Mouse (Mus musculus) liver, embryonic 13.5 days (tissue): ENCODE measurements around the gene Htr2b. TPM values are rescaled to one million over a fixed set of nuclear protein-coding genes. Genes with fewer than 3 reads are reported as not detected.

Experiments used
- ATAC-seq: fragments of 200-750 bp; cut with Nextera tagmentation; 2 replicates; pipeline ENCODE4 v1.8.0; 2017; ENCODE audit warnings: low read depth, mild to moderate bottlenecking, moderate number of reproducible peaks, moderate library complexity
- DNase-seq: peaks from one replicate; pipeline ENCODE4 v3.0.0; 2022
- H3K27ac ChIP-seq: fragments of 300-500 bp; sonication (generic); 2 replicates; pipeline ENCODE4 v1.5.1; 2015; ENCODE audit warnings: moderate library complexity, mild to moderate bottlenecking, inconsistent platforms
- H3K27me3 ChIP-seq: fragments of 300-500 bp; sonication (generic); 2 replicates; pipeline ENCODE4 v1.6.1; 2015; ENCODE audit warnings: mild to moderate bottlenecking, inconsistent platforms
- H3K36me3 ChIP-seq: fragments of 300-500 bp; sonication (generic); 2 replicates; pipeline ENCODE4 v1.6.1; 2015; ENCODE audit warnings: mild to moderate bottlenecking, inconsistent platforms
- H3K4me1 ChIP-seq: fragments of 300-500 bp; sonication (generic); replicated peaks from 2 replicates; pipeline ENCODE4 v1.6.1; 2015; ENCODE audit warnings: inconsistent platforms
- H3K4me2 ChIP-seq: fragments of 300-500 bp; sonication (generic); 2 replicates; pipeline ENCODE4 v1.6.1; 2015; ENCODE audit warnings: inconsistent platforms, mild to moderate bottlenecking, moderate library complexity
- H3K4me3 ChIP-seq: fragments of 300-500 bp; sonication (generic); replicated peaks from 2 replicates; pipeline ENCODE4 v1.5.1; 2015; ENCODE audit warnings: mild to moderate bottlenecking, inconsistent platforms
- H3K9ac ChIP-seq: fragments of 300-500 bp; sonication (generic); 2 replicates; pipeline ENCODE4 v1.6.1; 2015; ENCODE audit warnings: mild to moderate bottlenecking, inconsistent platforms
- H3K9me3 ChIP-seq: fragments of 300-500 bp; sonication (generic); replicated peaks from 2 replicates; pipeline ENCODE4 v1.6.1; 2016; ENCODE audit warnings: inconsistent platforms
- WGBS: fragments of 180-500 bp; shearing (Covaris S2); methylation state at CpG from one replicate; pipeline ENCODE4 v1.1.7; 2015; ENCODE audit not compliant: insufficient replicate concordance; 5-methylcytosine and 5-hydroxymethylcytosine counted together
- polyA plus RNA-seq: library from polyadenylated mRNA; unstranded; fragments of >200 nt; fragmentation: Nextera tagmentation; extraction: Ambion mirVana; gene quantifications from 2 replicates; pipeline ENCODE4 v1.2.1, GENCODE M21; 2015

The Htr2b gene
- 0.20 TPM in 1 of 2 replicates, not detected in the other for polyA plus RNA-seq

- Histone ChIP-seq H3K4me1 (no peaks in the 10 kb centered on the region), H3K36me3 (peaks cover 24% of the 10 kb centered on the region), H3K27me3 (no peaks in the 10 kb centered on the region), H3K9ac (no peak within 1 kb of the TSS), H3K4me2 (no peak within 1 kb of the TSS), H3K27ac (no peak within 1 kb of the TSS), H3K9me3 (no peaks in the 10 kb centered on the region), H3K4me3 (no peak within 1 kb of the TSS)
- DNase-seq (no peak), ATAC-seq (no peak)
- 84% methylated on average over 6 of the region's 6 CpGs for WGBS
Measured at GRCm38 (mm10) chr1:86111779-86112178, at the start of gene Htr2b. Gene Htr2b, minus strand, starts transcription at chr1:86111970.

DNA sequence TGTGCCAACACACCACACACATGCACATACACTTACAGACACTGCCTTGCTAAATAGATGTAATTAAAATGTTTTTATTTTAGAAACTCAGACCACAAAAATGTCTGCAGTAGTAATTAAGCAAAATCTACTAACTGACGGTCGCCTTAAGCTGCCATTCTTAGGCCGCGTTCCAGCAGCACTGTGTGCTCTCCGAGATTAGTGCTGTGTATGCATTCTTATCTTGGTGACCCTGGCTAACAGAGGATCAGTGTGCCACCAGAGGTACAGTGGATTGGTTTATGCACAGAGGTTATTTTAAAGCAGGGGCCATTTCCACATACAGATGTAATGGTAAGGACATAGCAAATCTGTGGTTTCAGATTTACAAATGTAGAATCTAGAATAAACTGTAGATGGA, 49.3 kb upstream of the Htr2b start:
- peak; percentile 55 for DNase-seq
- peak overlapping the region; percentile 93 for H3K27ac ChIP-seq

GRCm38 (mm10) chr1:86160479-86160878, 48.7 kb upstream of the Htr2b start:
- no peaks in the 10 kb centered on the region for H3K9me3 ChIP-seq
- ATAC-seq (peak; percentile 92), DNase-seq (peak; percentile 70)
- peaks cover 72% of the 10 kb centered on the region for H3K4me1 ChIP-seq
- 28% methylated on average over 5 of the region's 5 CpGs for WGBS
- peak overlapping the region; percentile 93 for H3K27ac ChIP-seq
- no peaks in the 10 kb centered on the region for H3K27me3 ChIP-seq
- peak overlapping the region; percentile 46 for H3K9ac ChIP-seq
- peak overlapping the region; percentile 15; the same call in 1 of the 2 replicates for H3K4me3 ChIP-seq
- peak overlapping the region; percentile 59 for H3K4me2 ChIP-seq
- peaks cover 36% of the 10 kb centered on the region for H3K36me3 ChIP-seq

More for the DNA sequence above, 49.3 kb upstream of the Htr2b start:
- Histone ChIP-seq H3K4me3 (peak overlapping the region; percentile 15; the same call in 1 of the 2 replicates), H3K9ac (peak overlapping the region; percentile 46), H3K36me3 (peaks cover 36% of the 10 kb centered on the region), H3K27me3 (no peaks in the 10 kb centered on the region), H3K9me3 (no peaks in the 10 kb centered on the region), H3K4me2 (peak overlapping the region; percentile 59), H3K4me1 (peaks cover 66% of the 10 kb centered on the region)
- ATAC-seq: peak; percentile 88
- WGBS: 23% methylated on average over 5 of the region's 5 CpGs

- DNase-seq (peak; percentile 38), ATAC-seq (peak; percentile 76)
- no peaks in the 10 kb centered on the region for H3K9me3 ChIP-seq
- H3K27me3 ChIP-seq: no peaks in the 10 kb centered on the region
- peak overlapping the region; percentile 30; the same call in 1 of the 2 replicates for H3K9ac ChIP-seq
- no peak overlapping the region; the same call in 1 of the 2 replicates for H3K4me3 ChIP-seq
- H3K4me1 ChIP-seq: peaks cover 76% of the 10 kb centered on the region
- H3K27ac ChIP-seq: peak overlapping the region; percentile 93
- H3K4me2 ChIP-seq: peak overlapping the region; percentile 59
- H3K36me3 ChIP-seq: peaks cover 36% of the 10 kb centered on the region
- 44% methylated on average over 6 of the region's 6 CpGs for WGBS
Measured at GRCm38 (mm10) chr1:86160059-86160458, 48.3 kb upstream of the Htr2b start.

DNA sequence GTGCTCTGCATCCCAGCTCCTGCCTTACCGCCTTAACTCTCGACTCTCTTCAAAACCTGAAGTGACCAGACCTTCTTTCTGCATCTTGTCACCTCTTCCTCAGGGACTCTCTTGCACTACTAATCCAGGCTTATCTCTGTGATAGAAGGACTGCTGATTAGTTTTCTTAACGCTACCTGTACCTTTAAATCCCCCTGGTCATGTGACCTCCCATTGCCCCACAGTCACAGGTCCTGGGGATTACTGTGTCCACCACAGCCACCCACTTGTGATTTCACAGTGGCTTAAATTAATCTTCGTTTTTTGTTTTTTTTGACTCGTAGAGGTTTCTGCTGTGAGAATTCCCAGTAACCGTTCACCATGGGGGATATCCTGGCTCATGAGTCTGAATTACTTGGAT, 44.8 kb upstream of the Htr2b start:
- no peak for DNase-seq
- peak overlapping the region; percentile 84; the same call in 1 of the 2 replicates for H3K9ac ChIP-seq
- no peaks in the 10 kb centered on the region for H3K27me3 ChIP-seq
- no peak for ATAC-seq
- no peaks in the 10 kb centered on the region for H3K9me3 ChIP-seq
- 84% methylated on average over 6 of the region's 6 CpGs for WGBS
- peak overlapping the region; percentile 85; the same call in 1 of the 2 replicates for H3K4me2 ChIP-seq
- H3K27ac ChIP-seq: no peak overlapping the region
- peaks cover 73% of the 10 kb centered on the region for H3K4me1 ChIP-seq
- H3K36me3 ChIP-seq: peaks cover 10% of the 10 kb centered on the region
- no peak overlapping the region for H3K4me3 ChIP-seq

- H3K36me3 ChIP-seq: peaks cover 7% of the 10 kb centered on the region; the same call in 1 of the 2 replicates
- peaks cover 68% of the 10 kb centered on the region for H3K4me1 ChIP-seq
- peak overlapping the region; percentile 85 for H3K4me2 ChIP-seq
- H3K9me3 ChIP-seq: no peaks in the 10 kb centered on the region
- peak overlapping the region; percentile 84 for H3K9ac ChIP-seq
- H3K27me3 ChIP-seq: no peaks in the 10 kb centered on the region
- no peak for DNase-seq
- peak overlapping the region; percentile 70; the same call in 1 of the 2 replicates for H3K27ac ChIP-seq
- 79% methylated on average over 3 of the region's 3 CpGs for WGBS
- peak overlapping the region; percentile 86; the same call in 1 of the 2 replicates for H3K4me3 ChIP-seq
- ATAC-seq: no peak
Measured at GRCm38 (mm10) chr1:86156075-86156474, 44.3 kb upstream of the Htr2b start.

DNA sequence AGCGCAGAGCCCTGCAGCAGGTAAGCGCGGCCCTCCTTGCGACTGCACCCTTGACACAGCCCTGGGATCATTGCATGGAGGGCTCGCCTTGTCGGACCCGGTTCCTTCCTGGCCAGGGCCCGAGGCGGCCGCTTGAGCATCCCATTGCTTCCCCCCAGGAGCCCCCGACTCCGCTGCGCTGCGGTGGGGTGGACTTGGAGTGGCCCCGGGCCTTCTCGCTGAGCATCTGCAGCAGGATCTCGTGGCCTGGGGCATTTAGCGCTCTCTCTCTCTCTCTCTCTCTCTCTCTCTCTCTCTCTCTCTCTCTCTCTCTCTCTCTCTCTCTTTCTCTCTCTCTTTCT, 43.0 kb upstream of the Htr2b start:
- Histone ChIP-seq H3K27ac (peak overlapping the region; percentile 70), H3K36me3 (peaks cover 7% of the 10 kb centered on the region; the same call in 1 of the 2 replicates), H3K27me3 (no peaks in the 10 kb centered on the region), H3K9me3 (no peaks in the 10 kb centered on the region), H3K4me3 (peak overlapping the region; percentile 86), H3K4me2 (peak overlapping the region; percentile 85), H3K4me1 (peaks cover 60% of the 10 kb centered on the region), H3K9ac (peak overlapping the region; percentile 84)
- WGBS: 0% methylated on average over 18 of the region's 18 CpGs
- no peak for DNase-seq
- ATAC-seq: peak; percentile 53

- peak; percentile 95 for DNase-seq
- H3K36me3 ChIP-seq: peaks cover 7% of the 10 kb centered on the region; the same call in 1 of the 2 replicates
- peak within 1 kb of the TSS; percentile 85 for H3K4me2 ChIP-seq
- peak within 1 kb of the TSS; percentile 95 for H3K27ac ChIP-seq
- no peaks in the 10 kb centered on the region for H3K27me3 ChIP-seq
- ATAC-seq: peak; percentile 99
- H3K4me1 ChIP-seq: peaks cover 59% of the 10 kb centered on the region
- peak within 1 kb of the TSS; percentile 86 for H3K4me3 ChIP-seq
- peak within 1 kb of the TSS; percentile 84 for H3K9ac ChIP-seq
- WGBS: 2% methylated on average over 40 of the region's 40 CpGs
- no peaks in the 10 kb centered on the region for H3K9me3 ChIP-seq
Measured at GRCm38 (mm10) chr1:86154133-86154823, 42.5 kb upstream of the Htr2b start, which contains the start of gene Armc9. Gene Armc9, plus strand, starts transcription at chr1:86154780.

GRCm38 (mm10) chr1:86152618-86153017, 40.8 kb upstream of the Htr2b start:
- Histone ChIP-seq H3K4me3 (no peak overlapping the region), H3K4me1 (peaks cover 47% of the 10 kb centered on the region), H3K27ac (no peak overlapping the region), H3K9me3 (no peaks in the 10 kb centered on the region), H3K36me3 (peaks cover 3% of the 10 kb centered on the region; the same call in 1 of the 2 replicates), H3K27me3 (no peaks in the 10 kb centered on the region), H3K4me2 (no peak overlapping the region), H3K9ac (no peak overlapping the region)
- ATAC-seq: no peak
- peak; percentile 28 for DNase-seq
- WGBS: 77% methylated on average over 1 of the region's 1 CpGs

- WGBS: 73% methylated on average over 7 of the region's 7 CpGs
Measured at GRCm38 (mm10) chr1:86151376-86151775, 39.6 kb upstream of the Htr2b start.

GRCm38 (mm10) chr1:86150929-86151328, 39.2 kb upstream of the Htr2b start:
- no peaks in the 10 kb centered on the region for H3K27me3 ChIP-seq
- no peak overlapping the region for H3K9ac ChIP-seq
- 56% methylated on average over 6 of the region's 6 CpGs for WGBS
- no peak overlapping the region for H3K4me3 ChIP-seq
- no peaks in the 10 kb centered on the region for H3K36me3 ChIP-seq
- peaks cover 36% of the 10 kb centered on the region for H3K4me1 ChIP-seq
- H3K4me2 ChIP-seq: no peak overlapping the region
- ATAC-seq: no peak
- H3K27ac ChIP-seq: no peak overlapping the region
- DNase-seq: no peak
- H3K9me3 ChIP-seq: no peaks in the 10 kb centered on the region

More at GRCm38 (mm10) chr1:86151376-86151775, 39.6 kb upstream of the Htr2b start:
- H3K27me3 ChIP-seq: no peaks in the 10 kb centered on the region
- no peak overlapping the region for H3K4me2 ChIP-seq
- DNase-seq (no peak), ATAC-seq (no peak)
- H3K9ac ChIP-seq: no peak overlapping the region
- no peak overlapping the region for H3K27ac ChIP-seq
- no peaks in the 10 kb centered on the region for H3K9me3 ChIP-seq
- no peak overlapping the region for H3K4me3 ChIP-seq
- H3K4me1 ChIP-seq: peaks cover 40% of the 10 kb centered on the region
- H3K36me3 ChIP-seq: no peaks in the 10 kb centered on the region
